Mouse (Mus musculus) heart, embryonic 11.5 days (tissue): ENCODE data around the gene Cnbp. TPM values are rescaled to one million over a fixed set of nuclear protein-coding genes. Genes with fewer than 3 reads are reported as not detected.

ENCODE experiments used
- ATAC-seq: fragments of 200-750 bp; cut with Nextera tagmentation; replicated peaks from 2 replicates; pipeline ENCODE4 v1.8.0; 2017; ENCODE audit warnings: moderate library complexity; ENCODE audit not compliant: insufficient number of reproducible peaks, low FRiP score, low TSS enrichment
- H3K27ac ChIP-seq: fragments of 300-500 bp; sonication (generic); 2 replicates; pipeline ENCODE4 v1.5.1; 2014; ENCODE audit warnings: mild to moderate bottlenecking, low read depth, low read length
- H3K27me3 ChIP-seq: fragments of 300-500 bp; sonication (generic); 2 replicates; pipeline ENCODE4 v1.6.1; 2014; ENCODE audit warnings: mild to moderate bottlenecking, low read length, mixed read lengths; ENCODE audit not compliant: control insufficient read depth, insufficient read depth
- H3K36me3 ChIP-seq: fragments of 300-500 bp; sonication (generic); 2 replicates; pipeline ENCODE4 v1.6.1; 2014; ENCODE audit warnings: mild to moderate bottlenecking, low read length, moderate library complexity, mixed read lengths; ENCODE audit not compliant: control insufficient read depth, insufficient read depth
- H3K4me1 ChIP-seq: fragments of 300-500 bp; sonication (generic); 2 replicates; pipeline ENCODE4 v1.6.1; 2014; ENCODE audit warnings: low read length; ENCODE audit not compliant: control insufficient read depth, insufficient read depth
- H3K4me2 ChIP-seq: fragments of 300-500 bp; sonication (generic); 2 replicates; pipeline ENCODE4 v1.6.1; 2014; ENCODE audit warnings: mild to moderate bottlenecking, moderate library complexity
- H3K4me3 ChIP-seq: fragments of 300-500 bp; sonication (generic); 2 replicates; pipeline ENCODE4 v1.5.1; 2014; ENCODE audit warnings: low read depth, low read length
- H3K9ac ChIP-seq: fragments of 300-500 bp; sonication (generic); 2 replicates; pipeline ENCODE4 v1.6.1; 2014; ENCODE audit warnings: mild to moderate bottlenecking, low read depth, low read length, moderate library complexity
- H3K9me3 ChIP-seq: fragments of 300-500 bp; sonication (generic); replicated peaks from 2 replicates; pipeline ENCODE4 v1.6.1; 2016; ENCODE audit warnings: low read length; ENCODE audit not compliant: control insufficient read depth
- WGBS: fragments of 180-500 bp; shearing (Covaris S2); extraction: QIAGEN DNeasy Blood & Tissue Kit; methylation state at CpG from one replicate; pipeline ENCODE4 v1.1.7; 2014; ENCODE audit not compliant: insufficient replicate concordance; 5-methylcytosine and 5-hydroxymethylcytosine counted together
- polyA plus RNA-seq: library from polyadenylated mRNA; unstranded; fragments of >200 nt; fragmentation: Nextera tagmentation; extraction: Ambion mirVana; gene quantifications from 2 replicates; pipeline ENCODE4 v1.2.1, GENCODE M21; 2014

Cnbp gene
- polyA plus RNA-seq, 1 experiment from 2014 or later, result 909 TPM

- peaks cover 8% of the 10 kb centered on the region for H3K4me1 ChIP-seq
- H3K9ac ChIP-seq, result no peak overlapping the region; the same call in 1 of the 2 replicates
- no peaks in the 10 kb centered on the region for H3K9me3 ChIP-seq
Measured at GRCm38 (mm10) chr6:87812656-87813055, 38.2 kb downstream of the Cnbp start.

GRCm38 (mm10) chr6:87811675-87812338, 39.1 kb downstream of the Cnbp start, which contains the start of gene Rab43:
Gene Rab43 (minus strand): TSS chr6:87812164.
- Histone ChIP-seq H3K9ac (peak within 1 kb of the TSS; percentile 84), H3K27me3 (no peaks in the 10 kb centered on the region), H3K36me3 (peaks cover 3% of the 10 kb centered on the region; the same call in 1 of the 2 replicates), H3K4me3 (peak within 1 kb of the TSS; percentile 80), H3K9me3 (no peaks in the 10 kb centered on the region), H3K4me2 (peak within 1 kb of the TSS; percentile 97), H3K4me1 (peaks cover 8% of the 10 kb centered on the region), H3K27ac (peak within 1 kb of the TSS; percentile 60)
- WGBS, result 0% methylated on average over 52 of the region's 56 CpGs
- ATAC-seq, result peak; percentile 95

More at GRCm38 (mm10) chr6:87812656-87813055, 38.2 kb downstream of the Cnbp start:
- 78% methylated on average over 1 of the region's 1 CpGs for WGBS
- Histone ChIP-seq H3K27ac (no peak overlapping the region), H3K36me3 (peaks cover 5% of the 10 kb centered on the region; the same call in 1 of the 2 replicates), H3K27me3 (no peaks in the 10 kb centered on the region), H3K4me2 (peak overlapping the region; percentile 97), H3K4me3 (peak overlapping the region; percentile 80; the same call in 1 of the 2 replicates)
- no peak for ATAC-seq

- H3K9me3 ChIP-seq, result no peaks in the 10 kb centered on the region
- ATAC-seq, result peak; percentile 27
- peak overlapping the region; percentile 80 for H3K4me3 ChIP-seq
- WGBS, result under 1% methylated on average over 77 of the region's 77 CpGs
- peak overlapping the region; percentile 60 for H3K27ac ChIP-seq
- 0 out of 2 replicates have a peak, but pooled peaks cover 3% of the 10 kb centered on the region for H3K36me3 ChIP-seq
- H3K4me1 ChIP-seq, result peaks cover 8% of the 10 kb centered on the region
- peak overlapping the region; percentile 97 for H3K4me2 ChIP-seq
- peak overlapping the region; percentile 84 for H3K9ac ChIP-seq
- H3K27me3 ChIP-seq, result no peaks in the 10 kb centered on the region
Measured at GRCm38 (mm10) chr6:87810713-87811669, 39.9 kb downstream of the Cnbp start.

- ATAC-seq, result no peak
Measured at GRCm38 (mm10) chr6:87810311-87810710, 40.6 kb downstream of the Cnbp start.

GRCm38 (mm10) chr6:87809651-87810161, 41.2 kb downstream of the Cnbp start:
- H3K4me3 ChIP-seq, result no peak overlapping the region
- H3K27ac ChIP-seq, result no peak overlapping the region
- H3K4me1 ChIP-seq, result peaks cover 8% of the 10 kb centered on the region
- ATAC-seq, result no peak
- 86% methylated on average over 6 of the region's 6 CpGs for WGBS
- H3K27me3 ChIP-seq, result no peaks in the 10 kb centered on the region
- H3K9me3 ChIP-seq, result no peaks in the 10 kb centered on the region
- 0 out of 2 replicates have a peak overlapping the region, but pooled peaks have one; percentile 11 for H3K9ac ChIP-seq
- peak overlapping the region; percentile 97 for H3K4me2 ChIP-seq
- 0 out of 2 replicates have a peak, but pooled peaks cover under 1% of the 10 kb centered on the region for H3K36me3 ChIP-seq

More at GRCm38 (mm10) chr6:87810311-87810710, 40.6 kb downstream of the Cnbp start:
- Histone ChIP-seq H3K9ac (peak overlapping the region; percentile 84), H3K4me1 (peaks cover 8% of the 10 kb centered on the region), H3K27me3 (no peaks in the 10 kb centered on the region), H3K4me2 (peak overlapping the region; percentile 97), H3K36me3 (0 out of 2 replicates have a peak, but pooled peaks cover 3% of the 10 kb centered on the region), H3K9me3 (no peaks in the 10 kb centered on the region), H3K27ac (no peak overlapping the region), H3K4me3 (peak overlapping the region; percentile 80)
- WGBS, result 40% methylated on average over 6 of the region's 6 CpGs

GRCm38 (mm10) chr6:87809144-87809543, 41.8 kb downstream of the Cnbp start:
- ATAC-seq, result no peak
- H3K36me3 ChIP-seq, result no peaks in the 10 kb centered on the region
- no peak overlapping the region for H3K9ac ChIP-seq
- no peak overlapping the region for H3K27ac ChIP-seq
- H3K27me3 ChIP-seq, result no peaks in the 10 kb centered on the region
- 90% methylated on average over 2 of the region's 2 CpGs for whole genome bisulfite sequencing
- peak overlapping the region; percentile 97; the same call in 1 of the 2 replicates for H3K4me2 ChIP-seq
- H3K9me3 ChIP-seq, result no peaks in the 10 kb centered on the region
- H3K4me1 ChIP-seq, result peaks cover 8% of the 10 kb centered on the region
- no peak overlapping the region for H3K4me3 ChIP-seq

- Histone ChIP-seq H3K9me3 (no peaks in the 10 kb centered on the region), H3K36me3 (no peaks in the 10 kb centered on the region), H3K27me3 (no peaks in the 10 kb centered on the region), H3K9ac (no peak overlapping the region), H3K4me1 (peaks cover 8% of the 10 kb centered on the region), H3K4me3 (no peak overlapping the region), H3K4me2 (no peak overlapping the region), H3K27ac (no peak overlapping the region)
- 68% methylated on average over 3 of the region's 3 CpGs for WGBS
- no peak for ATAC-seq
Measured at GRCm38 (mm10) chr6:87808521-87808920, 42.4 kb downstream of the Cnbp start.
